7 mouse cellular contexts compared by ENCODE assay signal in genomic region chr2:180920810-180921400, GRCm38 (mm10). TPM values are rescaled to one million over a fixed set of nuclear protein-coding genes. Genes with fewer than 3 reads are reported as not detected.
DNase-seq lines count a peak whose midpoint lies in the region; ATAC-seq lines count a peak whose summit lies in the region.

Gene Ythdf1 (minus strand): TSS chr2:180920949.

- peaks cover 15% of the 10 kb centered on the region for H3K4me1 ChIP-seq in embryonic facial prominence, embryonic 12.5 days
- no peaks in the 10 kb centered on the region for H3K4me1 ChIP-seq in limb, embryonic 11.5 days (ENCODE audit: control insufficient read depth, insufficient read depth, low read length)
- H3K4me1 ChIP-seq in midbrain, embryonic 14.5 days (ENCODE audit: control insufficient read depth, insufficient read depth, low read length): peaks cover 9% of the 10 kb centered on the region; the same call in 1 of the 2 replicates

- peak within 1 kb of the TSS; percentile 98 for H3K4me3 ChIP-seq in embryonic facial prominence, embryonic 12.5 days
- H3K4me3 ChIP-seq in limb, embryonic 11.5 days (ENCODE audit: low read depth, low read length): peak within 1 kb of the TSS; percentile 100
- peak within 1 kb of the TSS; percentile 98 for H3K4me3 ChIP-seq in midbrain, embryonic 14.5 days (replicated peaks; ENCODE audit: low read depth, low read length)

- peak within 1 kb of the TSS; percentile 83 for H3K27ac ChIP-seq in embryonic facial prominence, embryonic 12.5 days
- H3K27ac ChIP-seq in limb, embryonic 11.5 days (replicated peaks; ENCODE audit: low read depth, low read length): peak within 1 kb of the TSS; percentile 59
- H3K27ac ChIP-seq in midbrain, embryonic 14.5 days (replicated peaks; ENCODE audit: low read depth, low read length): peak within 1 kb of the TSS; percentile 70

- WGBS in embryonic facial prominence, embryonic 12.5 days: under 1% methylated on average over 56 of the region's 56 CpGs
- under 1% methylated on average over 41 of the region's 56 CpGs for WGBS in limb, embryonic 11.5 days
- under 1% methylated on average over 56 of the region's 56 CpGs for WGBS in midbrain, embryonic 14.5 days

- H3K4me2 ChIP-seq in embryonic facial prominence, embryonic 12.5 days (replicated peaks): peak within 1 kb of the TSS; percentile 79
- peak within 1 kb of the TSS; percentile 68 for H3K4me2 ChIP-seq in limb, embryonic 11.5 days (ENCODE audit: low read depth, severe bottlenecking)
- H3K4me2 ChIP-seq in midbrain, embryonic 14.5 days (ENCODE audit: low read length): peak within 1 kb of the TSS; percentile 93

- peak; percentile 99 for DNase-seq in adrenal gland, postnatal 25 days
- peak; percentile 99 for DNase-seq in heart, adult 11 months
- DNase-seq in kidney, adult 18-20 months: peak; percentile 99
- DNase-seq in limb, embryonic 11.5 days (ENCODE audit: low spot score): peak; percentile 99
- peak; percentile 99 for DNase-seq in midbrain, embryonic 14.5 days
- DNase-seq in spleen, adult 18-20 months: peak; percentile 97 to 100

- H3K36me3 ChIP-seq in embryonic facial prominence, embryonic 12.5 days: peaks cover 16% of the 10 kb centered on the region; the same call in 1 of the 2 replicates
- peaks cover 6% of the 10 kb centered on the region for H3K36me3 ChIP-seq in limb, embryonic 11.5 days (ENCODE audit: control insufficient read depth, insufficient read depth, low read length)
- peaks cover 27% of the 10 kb centered on the region for H3K36me3 ChIP-seq in midbrain, embryonic 14.5 days (ENCODE audit: control insufficient read depth, insufficient read depth, low read length)

- no peaks in the 10 kb centered on the region for H3K9me3 ChIP-seq in embryonic facial prominence, embryonic 12.5 days
- no peaks in the 10 kb centered on the region for H3K9me3 ChIP-seq in limb, embryonic 11.5 days (ENCODE audit: control insufficient read depth, low read length)
- H3K9me3 ChIP-seq in midbrain, embryonic 14.5 days (ENCODE audit: control insufficient read depth, low read length): no peaks in the 10 kb centered on the region

- H3K9ac ChIP-seq in embryonic facial prominence, embryonic 12.5 days: peak within 1 kb of the TSS; percentile 99
- H3K9ac ChIP-seq in limb, embryonic 11.5 days (ENCODE audit: low read length): peak within 1 kb of the TSS; percentile 99
- peak within 1 kb of the TSS; percentile 95 for H3K9ac ChIP-seq in midbrain, embryonic 14.5 days (replicated peaks; ENCODE audit: low read length)

- peak; percentile 89 for ATAC-seq in embryonic facial prominence, embryonic 12.5 days (ENCODE audit: insufficient number of reproducible peaks, insufficient read depth, low FRiP score, low TSS enrichment)
- peak; percentile 97 for ATAC-seq in limb, embryonic 11.5 days (ENCODE audit: insufficient number of reproducible peaks, low FRiP score, low TSS enrichment, low read depth)
- ATAC-seq in midbrain, embryonic 14.5 days (ENCODE audit: low FRiP score, low TSS enrichment): peak; percentile 94

- H3K27me3 ChIP-seq in embryonic facial prominence, embryonic 12.5 days: no peaks in the 10 kb centered on the region
- H3K27me3 ChIP-seq in limb, embryonic 11.5 days (ENCODE audit: control insufficient read depth, insufficient read depth, low read length): no peaks in the 10 kb centered on the region
- no peaks in the 10 kb centered on the region for H3K27me3 ChIP-seq in midbrain, embryonic 14.5 days (ENCODE audit: control insufficient read depth, insufficient read depth, low read length)

RNA-seq across cellular contexts. Expression of gene Ythdf1, which starts in this region (rescaled TPM):
- total RNA-seq in adrenal gland, postnatal 25 days (2021): 43.5 and 54.0 TPM in 2 replicates
- 71.3 and 72.6 TPM in 2 replicates for polyA plus RNA-seq in embryonic facial prominence, embryonic 12.5 days (2016; fragmentation: Nextera tagmentation; extraction: Ambion mirVana)
- 80.5 and 83.1 TPM in 2 replicates for polyA plus RNA-seq in limb, embryonic 11.5 days (2014; fragmentation: Nextera tagmentation; extraction: Ambion mirVana)
- 44.4 and 59.1 TPM in 2 replicates for polyA plus RNA-seq in midbrain, embryonic 14.5 days (2014; fragmentation: Nextera tagmentation; extraction: Ambion mirVana)

Comparison
In these comparisons a context has a peak if more than half of its experiments do, and no peak if none do; other contexts are left out.
1. Peak in every context shown above with its lines: DNase-seq, ATAC-seq, H3K4me3 ChIP-seq and H3K27ac ChIP-seq.